Mouse (Mus musculus): ENCODE measurements around the gene Sc5d.

The Sc5d gene

DNA sequence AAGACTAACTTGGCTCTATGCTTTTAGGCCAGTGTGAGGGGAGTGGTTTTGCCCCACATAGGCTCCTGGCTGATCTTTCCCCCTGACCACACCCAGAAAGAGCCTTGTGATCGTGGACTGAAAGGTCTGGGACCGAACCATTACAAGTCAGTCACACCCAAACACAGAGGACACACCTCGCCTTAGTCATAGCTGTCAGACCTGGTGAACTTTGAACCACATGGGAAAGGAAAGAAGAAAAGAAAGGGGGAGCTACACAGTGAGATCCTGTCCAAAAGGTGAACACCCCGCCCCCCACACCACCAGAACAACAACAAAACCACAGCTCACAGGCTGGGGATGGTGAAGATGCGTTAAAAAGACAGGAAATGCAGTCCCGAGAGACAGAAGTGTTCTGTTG, 14.9 kb downstream of the Sc5d start:
- DNase-seq (ENCODE audit: low read depth), result peak; percentile 68

DNA sequence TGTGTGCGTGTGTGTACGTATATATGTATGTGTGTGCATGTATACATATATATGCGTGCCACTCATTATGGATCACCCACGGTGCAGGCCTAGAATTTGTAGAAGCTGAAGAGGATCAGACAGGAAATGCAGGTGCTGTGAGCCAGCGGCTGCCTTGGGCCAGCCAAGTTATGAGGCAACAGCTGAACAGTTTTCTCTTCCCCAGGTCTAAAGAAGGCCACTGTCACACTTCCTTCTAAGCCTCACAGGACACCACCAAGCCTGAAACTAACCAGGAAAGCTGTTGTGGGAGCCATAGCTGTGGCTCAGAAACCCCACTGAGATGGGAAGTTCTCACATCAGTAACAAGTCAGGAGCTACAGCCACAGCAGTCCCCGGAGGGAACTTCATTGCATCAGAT, 17.4 kb downstream of the Sc5d start:
- DNase-seq (ENCODE audit: low read depth), result no peak

DNA sequence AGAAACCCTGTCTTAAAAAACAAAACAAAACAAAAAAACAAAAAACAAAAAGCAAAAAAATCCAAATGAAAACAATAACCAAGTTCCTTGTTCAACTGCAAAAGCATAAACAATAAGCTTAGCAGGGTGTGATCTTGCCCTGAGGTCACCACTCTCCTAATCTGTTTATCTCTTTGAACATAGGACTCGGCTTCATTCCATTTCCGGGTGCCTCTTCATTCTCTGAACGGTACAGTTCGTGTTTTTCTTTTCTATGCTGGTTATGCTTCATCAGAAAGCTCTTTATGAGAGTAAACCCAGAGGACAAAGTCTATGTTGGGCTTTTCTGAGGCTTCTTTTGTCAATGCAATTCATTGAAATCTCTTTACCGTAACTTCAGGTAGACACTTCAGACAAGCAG, 19.9 kb downstream of the Sc5d start:
- peak; percentile 59 for DNase-seq (ENCODE audit: low read depth)

- no peak for DNase-seq (ENCODE audit: low read depth)
These were observed 23.0 kb downstream of the Sc5d start for GRCm38 (mm10) chr9:42241021-42241420.

DNA sequence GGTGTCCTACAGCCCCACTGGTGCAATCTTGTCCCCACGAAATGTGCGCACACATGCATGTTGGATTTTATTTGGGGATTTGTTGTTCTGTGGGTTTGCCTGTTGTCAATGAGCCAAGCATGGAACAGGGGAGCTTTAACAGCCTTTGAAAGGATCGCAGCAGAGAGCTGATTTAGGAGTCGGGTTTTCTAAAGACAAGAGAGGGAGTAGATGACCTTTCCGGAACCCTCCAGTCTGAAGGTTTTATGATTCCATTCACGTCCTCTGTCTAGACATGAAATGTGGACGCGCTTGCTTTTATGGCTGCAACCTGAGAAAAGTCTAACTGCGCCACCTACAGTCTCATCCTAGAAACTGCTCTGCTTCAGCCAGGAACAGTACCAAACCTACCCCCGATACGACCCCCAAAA, 23.5 kb downstream of the Sc5d start:
- DNase-seq (ENCODE audit: low read depth), result peak; percentile 69

DNA sequence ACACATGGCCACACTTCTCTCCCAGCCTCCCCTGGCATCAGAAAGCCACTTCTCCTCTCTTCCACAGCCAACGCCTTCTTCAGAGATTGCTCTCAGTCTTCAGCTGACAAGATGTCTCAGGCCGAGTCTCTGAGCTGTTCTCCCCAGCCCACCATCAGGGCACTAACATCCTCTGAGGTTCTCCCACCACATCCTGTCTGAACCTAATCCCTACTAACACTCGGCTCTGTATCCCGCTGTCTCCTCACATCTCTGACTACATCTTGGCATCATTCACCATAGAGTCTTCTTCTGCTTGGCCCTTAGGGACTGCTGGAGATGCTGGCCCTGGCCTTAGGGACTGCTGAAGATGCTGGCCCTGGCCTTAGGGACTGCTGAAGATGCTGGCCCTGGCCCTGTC, 25.2 kb downstream of the Sc5d start:
- peak; percentile 40 for DNase-seq (ENCODE audit: low read depth)

DNA sequence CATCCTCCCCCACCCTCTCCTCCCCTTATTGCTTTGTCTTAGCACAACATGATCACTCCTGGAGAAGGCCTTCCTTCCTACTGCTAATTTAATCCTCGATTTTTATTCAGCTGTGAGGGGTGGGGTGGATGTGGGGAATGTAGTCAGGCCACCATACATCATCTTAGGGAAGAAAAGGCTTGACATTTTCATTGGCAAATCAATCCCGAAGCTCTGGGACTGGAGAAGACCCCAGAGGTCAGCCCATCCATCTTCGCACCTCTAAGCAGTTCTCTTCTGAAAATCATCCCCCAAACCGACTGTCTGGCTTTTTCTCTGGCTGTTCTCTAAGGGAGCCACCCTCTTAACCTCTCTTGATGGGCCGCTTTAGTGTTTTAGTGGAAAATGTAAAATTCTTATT, 32.9 kb downstream of the Sc5d start:
- DNase-seq (ENCODE audit: low read depth), result no peak

DNA sequence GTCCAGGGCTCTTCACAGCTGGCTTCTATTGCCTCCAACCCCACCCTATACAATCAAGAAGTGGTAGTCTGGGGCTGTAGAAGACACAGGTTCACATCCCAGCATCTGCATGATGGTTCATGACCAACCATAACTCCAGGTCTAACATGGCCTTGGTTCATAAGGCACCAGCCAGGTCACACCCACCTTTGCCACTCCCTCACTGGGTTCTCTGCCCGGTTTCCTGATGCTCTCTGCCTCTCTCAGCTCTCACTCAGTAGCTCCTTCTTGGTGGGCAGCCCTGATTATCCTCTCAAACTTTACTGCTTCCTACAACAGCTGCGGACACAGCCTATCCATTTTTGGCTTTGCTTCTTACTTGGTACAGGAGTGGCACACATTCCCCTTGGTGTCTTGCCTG, 33.7 kb downstream of the Sc5d start:
- no peak for DNase-seq (ENCODE audit: low read depth)

- no peak for DNase-seq (ENCODE audit: low read depth)
These were observed 34.5 kb downstream of the Sc5d start for GRCm38 (mm10) chr9:42229465-42230110.

GRCm38 (mm10) chr9:42227804-42228203, 36.3 kb downstream of the Sc5d start:
- no peak for DNase-seq (ENCODE audit: low read depth)

- DNase-seq (ENCODE audit: low read depth), result no peak
These were observed 44.9 kb downstream of the Sc5d start for GRCm38 (mm10) chr9:42219001-42219660.

DNA sequence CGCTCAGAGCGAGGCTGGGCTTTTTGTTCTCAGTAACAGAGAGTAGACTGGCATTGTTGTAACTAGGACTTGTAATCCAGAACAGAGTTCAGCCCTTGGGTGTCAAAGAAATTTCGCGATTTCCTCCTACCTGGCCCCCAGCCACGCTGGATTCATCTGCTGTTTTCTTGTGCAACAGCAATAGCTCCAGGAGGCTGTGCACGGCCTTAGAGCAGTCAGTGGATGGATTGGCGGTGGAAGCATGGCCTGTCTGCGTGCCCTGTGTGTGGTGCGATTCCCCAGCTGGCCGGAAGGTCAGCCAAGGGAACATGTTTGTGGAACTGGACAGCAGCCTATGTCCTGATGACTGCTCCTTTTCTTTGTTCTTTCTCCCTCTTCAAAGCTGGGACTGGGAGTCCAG, 46.4 kb downstream of the Sc5d start:
- no peak for DNase-seq (ENCODE audit: low read depth)

- peak; percentile 8 for DNase-seq (ENCODE audit: low read depth)
These were observed 49.9 kb downstream of the Sc5d start for GRCm38 (mm10) chr9:42214116-42214515.

DNA sequence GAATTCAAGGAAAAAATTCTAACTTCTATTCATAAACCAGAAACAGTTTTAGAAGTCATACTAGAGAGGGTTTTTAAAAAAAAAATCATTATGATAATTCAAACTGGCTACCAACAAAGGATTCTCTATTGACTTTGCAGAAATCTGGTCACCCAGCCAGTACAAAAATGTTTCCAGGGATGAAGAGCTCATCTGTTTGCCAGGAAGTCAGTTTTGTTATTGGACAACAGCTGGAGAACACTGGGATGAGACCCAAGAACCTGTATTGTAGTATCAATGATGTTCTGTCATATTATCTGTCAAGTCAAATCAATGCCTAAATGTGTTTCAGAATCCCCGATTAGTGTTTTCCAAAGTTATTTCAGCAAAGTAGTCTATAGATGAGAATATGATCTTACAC, 50.9 kb downstream of the Sc5d start:
- no peak for DNase-seq (ENCODE audit: low read depth)

DNA sequence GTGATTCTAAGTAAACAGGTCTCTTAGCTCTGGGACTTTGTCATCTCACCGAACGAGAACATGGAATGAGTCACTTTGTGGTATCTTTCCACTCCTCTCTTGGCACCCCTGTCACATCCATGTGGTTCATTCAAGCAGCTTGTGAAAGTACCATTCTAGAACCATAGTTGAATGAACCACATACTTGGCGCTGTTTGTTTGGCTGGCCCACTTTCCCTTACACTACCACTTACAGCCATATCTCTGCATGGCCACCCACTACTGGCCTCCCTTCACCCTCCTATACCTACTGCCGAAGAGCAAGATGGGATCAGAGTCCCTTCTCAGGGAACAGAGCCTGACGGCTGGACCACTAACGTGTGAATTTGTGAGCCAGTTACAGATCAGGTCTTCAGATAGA, 54.4 kb downstream of the Sc5d start:
- DNase-seq (ENCODE audit: low read depth), result peak; percentile 57

- DNase-seq (ENCODE audit: low read depth), result peak; percentile 38
These were observed 55.6 kb downstream of the Sc5d start for GRCm38 (mm10) chr9:42208463-42208862.

GRCm38 (mm10) chr9:42206750-42207149, 57.3 kb downstream of the Sc5d start:
- no peak for DNase-seq (ENCODE audit: low read depth)

DNA sequence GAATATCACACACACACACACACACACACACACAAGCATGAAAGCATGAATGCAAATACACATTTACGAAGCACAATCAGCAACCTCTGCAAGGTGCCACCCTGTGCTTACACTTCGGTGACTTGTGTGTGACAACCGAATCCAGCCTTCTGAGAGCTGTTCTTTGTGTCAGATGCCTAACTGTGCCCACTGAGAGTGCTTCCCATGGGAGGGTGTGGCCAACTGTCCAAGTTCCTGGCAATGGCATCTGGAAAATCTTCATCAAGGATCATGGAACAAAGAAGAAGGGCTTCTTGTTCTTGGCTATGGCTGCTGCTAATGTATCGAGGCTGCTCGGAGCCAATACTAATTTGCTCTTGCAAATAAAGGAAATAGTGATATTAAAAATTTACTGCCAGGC, 61.8 kb downstream of the Sc5d start:
- DNase-seq (ENCODE audit: low read depth), result no peak
